Mouse (Mus musculus) CH12.LX (cell line): ENCODE results near the gene Cfap44.
A peak's percentile ranks its signal among the peaks of the same experiment; 100 is the strongest.

Experiments
- CTCF ChIP-seq, 2 experiments: IDR thresholded peaks in 1 of 2; conservative IDR thresholded peaks in 1 of 2; 2 replicates each; pipeline ENCODE4 v1.5.1; 2011 to 2012; ENCODE audit warnings: low read depth in 2 of 2, low read length in 2 of 2, improper control_type of control experiment in 1 of 2, inconsistent platforms in 1 of 2, mild to moderate bottlenecking in 1 of 2, moderate library complexity in 1 of 2
- EP300 ChIP-seq: IDR thresholded peaks from 2 replicates; pipeline ENCODE4 v1.6.1; 2011; ENCODE audit warnings: low read length, improper control_type of control experiment
- MAX ChIP-seq: IDR thresholded peaks from 2 replicates; pipeline ENCODE4 v1.6.1; 2011; ENCODE audit warnings: low read length, improper control_type of control experiment
- PAX5 ChIP-seq: IDR thresholded peaks from 2 replicates; pipeline ENCODE4 v1.6.1; 2012; ENCODE audit warnings: low read length, inconsistent platforms, mixed read lengths
- RAD21 ChIP-seq: IDR thresholded peaks from 2 replicates; pipeline ENCODE4 v1.6.1; 2011; ENCODE audit warnings: low read depth, mild to moderate bottlenecking, low read length, improper control_type of control experiment, moderate library complexity
- ZC3H11A ChIP-seq: IDR thresholded peaks from 2 replicates; pipeline ENCODE4 v1.6.1; 2012; ENCODE audit warnings: low read depth, mild to moderate bottlenecking, inconsistent platforms, low read length, improper control_type of control experiment

DNA sequence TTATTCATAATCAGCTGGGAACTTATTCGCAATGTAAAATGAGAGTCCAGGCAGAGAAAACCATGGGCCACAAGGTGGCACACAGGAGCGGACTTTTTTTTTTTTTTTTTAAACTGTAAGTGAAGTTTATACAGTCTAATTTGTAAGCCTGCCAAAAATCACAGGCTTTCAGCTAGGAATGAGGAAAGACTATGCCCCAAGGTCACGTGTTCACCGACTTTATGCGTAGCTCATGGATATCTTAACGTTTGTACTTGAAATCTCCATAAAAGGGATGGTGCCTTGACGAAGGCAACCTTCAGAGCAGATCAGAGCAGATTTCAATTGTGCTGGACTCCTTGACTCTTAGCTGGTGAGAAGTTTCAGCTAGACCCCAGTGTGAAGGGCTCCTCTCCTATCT is 86.0 kb downstream of the Cfap44 start:
- TF ChIP-seq RAD21 = peak; percentile 37
- TF ChIP-seq EP300 = no peak
- TF ChIP-seq ZC3H11A = no peak
- TF ChIP-seq PAX5 = no peak
- peak; percentile 30 to 71; a peak in 3 of 4 replicates for TF ChIP-seq CTCF (conservative IDR thresholded peaks at IDR 0.05 in 1 of 2, IDR thresholded peaks at IDR 0.05 in 1 of 2; ENCODE audit: low read depth in 2 of 2, low read length in 2 of 2)
- TF ChIP-seq MAX = no peak
